8 mouse cellular contexts compared by ENCODE assay signal in genomic region chr2:27232376-27232775, GRCm38 (mm10). TPM values are rescaled to one million over a fixed set of nuclear protein-coding genes. Genes with fewer than 3 reads are reported as not detected.
A peak's percentile ranks its signal among the peaks of the same experiment; 100 is the strongest.
DNase-seq lines count a peak whose midpoint lies in the region; ATAC-seq lines count a peak whose summit lies in the region.
"Had no signal": no experiment of that assay in that cellular context is flagged by ENCODE, and none has a peak within 500 bp of the region (broad histone marks: within the 10 kb centered on the region; RNA-seq: fewer than 3 reads in every experiment).

No protein-coding gene starts in this region.

- 35% methylated on average over 7 of the region's 7 CpGs for WGBS in midbrain, embryonic 16.5 days

- H3K9me3 ChIP-seq in midbrain, embryonic 16.5 days (replicated peaks; ENCODE audit: control insufficient read depth, low read length, poor library complexity, severe bottlenecking): no peaks in the 10 kb centered on the region
- H3K9me3 ChIP-seq: midbrain, embryonic 12.5 days had no signal

- H3K36me3 ChIP-seq in midbrain, embryonic 16.5 days (ENCODE audit: control insufficient read depth, insufficient read depth, low read length): no peaks in the 10 kb centered on the region
- H3K36me3 ChIP-seq: midbrain, embryonic 12.5 days had no signal

- no peak overlapping the region for H3K9ac ChIP-seq in midbrain, embryonic 16.5 days (ENCODE audit: low read depth, low read length)
- H3K9ac ChIP-seq: midbrain, embryonic 12.5 days had no signal

- H3K4me3 ChIP-seq in midbrain, embryonic 16.5 days (ENCODE audit: low read depth, low read length): no peak overlapping the region
- H3K4me3 ChIP-seq: midbrain, embryonic 12.5 days had no signal

- H3K27me3 ChIP-seq in midbrain, embryonic 16.5 days (ENCODE audit: control insufficient read depth, insufficient read depth, low read depth, low read length): no peaks in the 10 kb centered on the region
- H3K27me3 ChIP-seq: midbrain, embryonic 12.5 days had no signal

- DNase-seq in right cerebral cortex, adult 18-20 months: peak; percentile 87
- DNase-seq in right cerebral cortex, postnatal 4 days: no peak
- peak; percentile 12 for DNase-seq in c-Kit-positive CD71-positive TER-119-positive erythroid progenitor cells, embryonic 14.5 days (ENCODE audit: low spot score)
- peak; percentile 59 for DNase-seq in heart, postnatal 25 days (ENCODE audit: low spot score)
- DNase-seq in lung, postnatal 36 days: peak; percentile 47

- no peaks in the 10 kb centered on the region for H3K4me1 ChIP-seq in midbrain, embryonic 16.5 days (ENCODE audit: control insufficient read depth, insufficient read depth, low read length)
- H3K4me1 ChIP-seq: midbrain, embryonic 12.5 days had no signal

- H3K27ac ChIP-seq in midbrain, embryonic 16.5 days (ENCODE audit: low read length): no peak overlapping the region
- H3K27ac ChIP-seq: midbrain, embryonic 12.5 days had no signal

- ATAC-seq in midbrain, embryonic 16.5 days: no peak
- no peak for ATAC-seq in megakaryocyte-erythroid progenitor cell, adult 5-6 weeks (replicated peaks; ENCODE audit: low FRiP score, low TSS enrichment, poor library complexity, severe bottlenecking)

- intact Hi-C loops in heart, postnatal 25 days (cut with DNase I): loop anchor here (10.0 kb wide), 1 partner anchor 158 kb away; the partner anchor contains the start of genes Adamtsl2 and Mymk

- H3K4me2 ChIP-seq in midbrain, embryonic 16.5 days (ENCODE audit: low read length): no peak overlapping the region
- H3K4me2 ChIP-seq: midbrain, embryonic 12.5 days had no signal

RNA-seq across cellular contexts. Expression of gene Sardh, which starts 15.8 kb away (rescaled TPM):
- 10 to 100 TPM in 1 of 2 experiments, 1 to 10 TPM in 1; 9.7 to 10.2 TPM for total RNA-seq in heart, postnatal 25 days (2021)
- 4.8 and 5.1 TPM in 2 replicates for polyA plus RNA-seq in midbrain, embryonic 16.5 days (2015; fragmentation: Nextera tagmentation; extraction: Ambion mirVana)
- not detected in 2 replicates for total RNA-seq in megakaryocyte-erythroid progenitor cell, adult 5-6 weeks (2014; fragmentation: Nextera tagmentation)
- not detected in 2 replicates for total RNA-seq in megakaryocyte-erythroid progenitor cell, adult 5-6 weeks (2017)

Comparison
In these comparisons a context has a peak if more than half of its experiments do, and no peak if none do; other contexts are left out.
1. RNA of gene Sardh, which starts 15.8 kb away (total RNA-seq): 9.7 to 10.2 TPM in heart, postnatal 25 days; not detected in megakaryocyte-erythroid progenitor cell, adult 5-6 weeks; every median in the first group is over 10 times any median in the second.